Mouse (Mus musculus): ENCODE measurements around the gene Psmg4. TPM values are rescaled to one million over a fixed set of nuclear protein-coding genes. Genes with fewer than 3 reads are reported as not detected.

Gene Psmg4
- 27.1 TPM for polyA plus RNA-seq (2015; fragmentation: Illumina TruSeq; extraction: RNeasy Lipid Tissue Mini Kit (QIAGEN cat#74804); ENCODE audit: insufficient read depth, low replicate concordance)

DNA sequence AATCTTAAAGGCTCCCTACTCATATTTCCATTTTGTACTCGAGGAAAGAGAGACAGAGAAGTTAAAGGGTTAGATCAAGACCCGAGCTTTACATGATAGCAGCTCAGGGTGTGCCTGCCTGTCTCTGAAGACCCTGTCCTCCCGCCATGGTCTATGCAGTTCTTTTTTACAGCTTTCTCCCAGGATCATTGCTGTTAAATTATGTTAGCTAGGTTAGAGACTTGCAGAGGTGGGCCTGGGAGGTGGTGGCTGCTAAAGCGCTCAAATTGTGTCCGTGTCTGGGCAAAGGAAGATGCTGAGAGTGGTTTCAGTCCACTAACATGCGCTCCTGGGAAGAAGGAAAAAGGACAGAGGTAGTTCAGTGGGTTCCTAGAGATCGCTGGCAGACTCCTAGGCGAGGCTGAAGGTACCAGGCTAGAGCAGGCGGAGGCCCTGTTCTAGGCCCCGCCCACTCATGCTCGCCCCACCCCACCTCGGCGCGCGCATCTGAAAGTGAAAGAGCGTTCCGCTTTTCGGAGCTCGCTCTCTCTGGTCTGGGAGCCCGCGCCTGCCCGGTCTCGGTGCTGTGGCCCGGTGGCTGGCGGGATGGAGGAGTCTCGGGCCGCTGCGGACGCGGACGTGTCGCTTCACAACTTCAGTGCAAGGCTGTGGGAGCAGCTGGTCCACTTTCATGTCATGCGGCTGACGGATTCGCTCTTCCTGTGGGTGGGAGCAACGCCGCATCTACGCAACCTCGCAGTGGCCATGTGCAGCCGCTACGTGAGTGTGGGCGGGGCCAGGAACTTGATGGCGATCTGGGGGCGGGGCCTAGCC, at the start of gene Psmg4:
TSS of gene Psmg4 (plus strand) at position 474 of the 813 bp plus-strand sequence.

DNA sequence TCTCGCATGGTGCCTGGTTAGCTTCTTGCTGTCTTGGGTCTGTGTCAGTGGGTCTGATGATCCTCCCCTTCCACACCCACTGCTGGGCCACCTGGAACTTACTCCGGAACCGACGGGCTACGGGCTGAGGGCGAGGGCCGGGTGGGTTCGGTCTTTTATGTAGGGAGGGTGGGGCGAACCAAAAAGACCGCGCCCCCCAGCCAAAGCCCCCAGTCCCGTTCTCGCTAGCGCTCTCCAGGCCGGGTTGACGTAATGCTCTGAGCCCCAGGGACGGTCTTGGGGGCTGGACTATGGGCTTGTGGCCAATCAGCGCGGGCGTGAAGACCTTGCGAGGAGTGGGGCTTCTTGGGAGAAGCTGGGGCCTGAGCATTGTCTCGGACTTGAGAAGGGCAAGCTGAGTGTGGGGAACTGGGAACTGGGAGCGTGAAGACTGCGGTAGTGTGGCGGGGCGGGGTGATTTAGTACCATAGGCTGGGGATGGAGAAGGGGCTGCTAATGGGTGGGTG, 32.5 kb upstream of the Psmg4 start, which contains the start of gene Tubb2b:
TSS of gene Tubb2b (minus strand) at position 241 of the 506 bp plus-strand sequence.

Other genes with a start within 250 kb of the Psmg4 start
- 19.2 TPM for gene Nqo2, start 198.3 kb upstream of the Psmg4 start, polyA plus RNA-seq (2015; fragmentation: Illumina TruSeq; extraction: RNeasy Lipid Tissue Mini Kit (QIAGEN cat#74804); ENCODE audit: insufficient read depth, low replicate concordance)
- gene Ripk1, start 160.6 kb upstream of the Psmg4 start, polyA plus RNA-seq (2015; fragmentation: Illumina TruSeq; extraction: RNeasy Lipid Tissue Mini Kit (QIAGEN cat#74804); ENCODE audit: insufficient read depth, low replicate concordance) = 46.1 TPM
- 170 TPM for gene Serpinb6a, start 160.2 kb upstream of the Psmg4 start, polyA plus RNA-seq (2015; fragmentation: Illumina TruSeq; extraction: RNeasy Lipid Tissue Mini Kit (QIAGEN cat#74804); ENCODE audit: insufficient read depth, low replicate concordance)
- 27.0 TPM for gene Bphl, start 125.4 kb upstream of the Psmg4 start, polyA plus RNA-seq (2015; fragmentation: Illumina TruSeq; extraction: RNeasy Lipid Tissue Mini Kit (QIAGEN cat#74804); ENCODE audit: insufficient read depth, low replicate concordance)
- gene Tubb2a, start 85.0 kb upstream of the Psmg4 start, polyA plus RNA-seq (2015; fragmentation: Illumina TruSeq; extraction: RNeasy Lipid Tissue Mini Kit (QIAGEN cat#74804); ENCODE audit: insufficient read depth, low replicate concordance) = 18.2 TPM
- 6.1 TPM for gene Tubb2b, start 32.5 kb upstream of the Psmg4 start, polyA plus RNA-seq (2015; fragmentation: Illumina TruSeq; extraction: RNeasy Lipid Tissue Mini Kit (QIAGEN cat#74804); ENCODE audit: insufficient read depth, low replicate concordance)
- 4.9 TPM for gene Slc22a23, start 182.2 kb downstream of the Psmg4 start, polyA plus RNA-seq (2015; fragmentation: Illumina TruSeq; extraction: RNeasy Lipid Tissue Mini Kit (QIAGEN cat#74804); ENCODE audit: insufficient read depth, low replicate concordance)

Data from spleen, adult 10 weeks (tissue).